Mouse (Mus musculus): ENCODE measurements around the gene Slc9a8. TPM values are rescaled to one million over a fixed set of nuclear protein-coding genes. Genes with fewer than 3 reads are reported as not detected.

The Slc9a8 gene
- polyA plus RNA-seq, 1 experiment from 2014 or later = 19.5 TPM

GRCm38 (mm10) chr2:167490813-167491525 lies 69.5 kb downstream of the Slc9a8 start:
- H3K27ac ChIP-seq = peak overlapping the region; percentile 65; the same call in 1 of the 2 replicates

GRCm38 (mm10) chr2:167491757-167492708 lies 70.5 kb downstream of the Slc9a8 start, which contains the start of gene Rnf114:
TSS of gene Rnf114 (plus strand) at chr2:167492645.
- Histone ChIP-seq H3K4me3 (peak within 1 kb of the TSS; percentile 99), H3K36me3 (ENCODE audit: poor library complexity, severe bottlenecking) (peaks cover 8% of the 10 kb centered on the region; the same call in 1 of the 2 replicates), H3K27ac (peak within 1 kb of the TSS; percentile 98), H3K9me3 (replicated peaks) (no peaks in the 10 kb centered on the region), H3K4me2 (peak within 1 kb of the TSS; percentile 99), H3K9ac (peak within 1 kb of the TSS; percentile 97), H3K27me3 (no peaks in the 10 kb centered on the region), H3K4me1 (peaks cover 25% of the 10 kb centered on the region)
- ATAC-seq = peak; percentile 46
- WGBS = 4% methylated on average over 52 of the region's 52 CpGs

More at GRCm38 (mm10) chr2:167490813-167491525, 69.5 kb downstream of the Slc9a8 start:
- Histone ChIP-seq H3K9me3 (replicated peaks) (no peaks in the 10 kb centered on the region), H3K9ac (peak overlapping the region; percentile 97), H3K27me3 (no peaks in the 10 kb centered on the region), H3K4me2 (peak overlapping the region; percentile 99), H3K4me1 (peaks cover 27% of the 10 kb centered on the region), H3K4me3 (peak overlapping the region; percentile 99), H3K36me3 (ENCODE audit: poor library complexity, severe bottlenecking) (peaks cover 11% of the 10 kb centered on the region; the same call in 1 of the 2 replicates)
- no peak for ATAC-seq
- WGBS = 76% methylated on average over 4 of the region's 4 CpGs

DNA sequence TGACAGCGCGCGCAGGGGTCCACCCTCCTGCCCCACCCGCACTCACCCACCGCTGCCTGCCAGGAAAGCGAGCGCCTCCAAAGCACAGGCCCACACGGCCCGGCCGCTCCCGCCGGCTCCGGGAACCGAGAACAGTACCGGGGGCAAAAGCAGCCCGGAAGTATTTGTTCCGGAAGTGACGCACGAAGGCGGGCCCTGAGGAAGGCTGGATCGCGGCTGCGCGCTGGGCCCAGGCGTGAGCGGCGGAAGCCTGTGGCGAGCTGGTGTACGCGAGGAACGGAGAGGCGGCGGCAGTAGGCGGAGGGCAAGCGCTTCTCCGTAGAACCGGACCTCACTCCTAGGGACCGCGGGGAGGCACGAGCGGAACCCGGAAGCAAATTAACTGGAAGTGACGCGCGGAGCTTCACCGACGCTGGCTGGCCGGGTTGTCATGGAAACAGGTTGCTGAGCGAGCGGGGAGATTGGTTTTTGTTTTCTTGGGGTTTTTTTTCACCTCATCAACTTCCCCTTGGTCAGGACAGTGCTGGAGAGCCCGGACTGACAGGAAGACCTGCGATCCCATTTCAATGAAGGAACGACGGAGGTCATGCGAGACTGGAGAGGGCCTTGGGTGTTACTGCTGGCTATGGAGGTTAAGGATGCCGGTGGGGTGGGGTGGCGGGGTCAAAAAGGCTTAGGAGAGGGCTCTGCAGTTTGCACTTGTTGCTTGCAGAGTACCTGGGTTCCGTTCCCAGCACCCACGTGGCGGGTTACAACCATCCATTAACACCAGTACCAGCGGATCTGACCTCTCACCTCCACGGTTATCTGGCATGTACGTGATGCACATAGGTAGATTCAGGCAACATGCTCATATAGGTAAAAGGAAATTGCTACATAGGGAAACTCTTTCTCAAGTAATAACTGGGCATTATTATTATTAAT lies 71.5 kb downstream of the Slc9a8 start, which contains the start of gene Spata2:
Gene Spata2, minus strand, starts transcription at position 175 of the 924 bp plus-strand sequence.
- H3K4me3 ChIP-seq = peak within 1 kb of the TSS; percentile 99
- peak within 1 kb of the TSS; percentile 99 for H3K4me2 ChIP-seq
- no peaks in the 10 kb centered on the region for H3K27me3 ChIP-seq
- H3K36me3 ChIP-seq (ENCODE audit: poor library complexity, severe bottlenecking) = peaks cover 2% of the 10 kb centered on the region; the same call in 1 of the 2 replicates
- peak within 1 kb of the TSS; percentile 97 for H3K9ac ChIP-seq
- H3K4me1 ChIP-seq = peaks cover 25% of the 10 kb centered on the region
- H3K9me3 ChIP-seq (replicated peaks) = no peaks in the 10 kb centered on the region
- H3K27ac ChIP-seq = peak within 1 kb of the TSS; percentile 98
- peak; percentile 92 for ATAC-seq
- WGBS = 2% methylated on average over 63 of the region's 63 CpGs

GRCm38 (mm10) chr2:167496437-167496836 lies 74.9 kb downstream of the Slc9a8 start:
- H3K9ac ChIP-seq = no peak overlapping the region
- no peaks in the 10 kb centered on the region for H3K9me3 ChIP-seq (replicated peaks)
- 81% methylated on average over 7 of the region's 7 CpGs for WGBS
- H3K4me1 ChIP-seq = peaks cover 14% of the 10 kb centered on the region
- H3K27ac ChIP-seq = no peak overlapping the region
- no peak overlapping the region for H3K4me3 ChIP-seq
- ATAC-seq = no peak
- no peaks in the 10 kb centered on the region; the same call in 1 of the 2 replicates for H3K36me3 ChIP-seq (ENCODE audit: poor library complexity, severe bottlenecking)
- H3K27me3 ChIP-seq = no peaks in the 10 kb centered on the region
- H3K4me2 ChIP-seq = no peak overlapping the region

- ATAC-seq = no peak
- no peak overlapping the region for H3K4me2 ChIP-seq
- WGBS = 74% methylated on average over 5 of the region's 5 CpGs
These were observed 75.8 kb downstream of the Slc9a8 start for GRCm38 (mm10) chr2:167497272-167497671.

DNA sequence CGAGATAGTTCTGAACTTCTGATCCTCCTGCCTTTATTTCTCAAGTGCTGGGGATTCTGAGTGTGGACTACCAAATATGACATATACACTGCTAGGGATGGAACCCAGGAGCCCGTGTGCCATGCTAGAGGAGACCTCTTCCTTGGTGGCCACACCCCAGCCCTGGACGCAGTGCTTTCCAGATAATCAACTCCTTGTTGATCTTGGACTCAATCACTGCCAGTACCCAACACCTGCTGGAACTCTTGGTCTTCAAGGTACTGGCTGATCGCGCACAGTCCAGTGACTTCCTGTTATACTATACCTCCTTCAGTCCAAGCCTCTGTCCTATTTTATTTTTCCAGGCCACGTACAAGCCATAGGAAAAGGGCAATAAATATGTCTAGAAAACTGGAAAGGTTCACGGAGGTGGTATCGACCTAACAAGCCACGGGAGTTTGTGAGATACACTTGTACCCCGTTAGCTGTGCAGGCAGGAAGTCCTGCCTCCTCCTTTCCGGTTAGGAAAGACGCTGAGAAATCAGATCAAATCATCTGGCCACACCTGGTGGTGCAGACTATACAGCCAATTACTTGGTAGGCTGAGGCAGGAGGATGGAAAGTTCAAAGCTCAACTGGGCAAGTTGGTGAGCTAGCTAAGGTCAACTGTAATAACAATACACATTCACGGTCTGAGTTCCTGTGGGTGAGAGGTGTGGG lies 81.2 kb downstream of the Slc9a8 start:
- Histone ChIP-seq H3K4me1 (peaks cover 32% of the 10 kb centered on the region), H3K9me3 (replicated peaks) (no peaks in the 10 kb centered on the region), H3K36me3 (ENCODE audit: poor library complexity, severe bottlenecking) (peaks cover 17% of the 10 kb centered on the region), H3K9ac (0 out of 2 replicates have a peak overlapping the region, but pooled peaks have one; percentile 90), H3K27me3 (no peaks in the 10 kb centered on the region), H3K4me2 (peak overlapping the region; percentile 96), H3K4me3 (peak overlapping the region; percentile 97), H3K27ac (no peak overlapping the region)
- peak; percentile 9; the same call in 1 of the 2 replicates for ATAC-seq
- 53% methylated on average over 13 of the region's 13 CpGs for WGBS

More at GRCm38 (mm10) chr2:167497272-167497671, 75.8 kb downstream of the Slc9a8 start:
- Histone ChIP-seq H3K27me3 (no peaks in the 10 kb centered on the region), H3K4me3 (no peak overlapping the region), H3K9me3 (replicated peaks) (no peaks in the 10 kb centered on the region), H3K36me3 (ENCODE audit: poor library complexity, severe bottlenecking) (no peaks in the 10 kb centered on the region; the same call in 1 of the 2 replicates), H3K4me1 (peaks cover 7% of the 10 kb centered on the region), H3K27ac (no peak overlapping the region), H3K9ac (no peak overlapping the region)

GRCm38 (mm10) chr2:167503253-167503895 lies 81.9 kb downstream of the Slc9a8 start:
- Histone ChIP-seq H3K4me3 (peak overlapping the region; percentile 97), H3K27ac (peak overlapping the region; percentile 83), H3K4me2 (peak overlapping the region; percentile 96), H3K36me3 (ENCODE audit: poor library complexity, severe bottlenecking) (peaks cover 23% of the 10 kb centered on the region), H3K27me3 (no peaks in the 10 kb centered on the region), H3K9me3 (replicated peaks) (no peaks in the 10 kb centered on the region), H3K4me1 (peaks cover 32% of the 10 kb centered on the region), H3K9ac (peak overlapping the region; percentile 90)
- peak; percentile 93 for ATAC-seq
- WGBS = under 1% methylated on average over 84 of the region's 85 CpGs

DNA sequence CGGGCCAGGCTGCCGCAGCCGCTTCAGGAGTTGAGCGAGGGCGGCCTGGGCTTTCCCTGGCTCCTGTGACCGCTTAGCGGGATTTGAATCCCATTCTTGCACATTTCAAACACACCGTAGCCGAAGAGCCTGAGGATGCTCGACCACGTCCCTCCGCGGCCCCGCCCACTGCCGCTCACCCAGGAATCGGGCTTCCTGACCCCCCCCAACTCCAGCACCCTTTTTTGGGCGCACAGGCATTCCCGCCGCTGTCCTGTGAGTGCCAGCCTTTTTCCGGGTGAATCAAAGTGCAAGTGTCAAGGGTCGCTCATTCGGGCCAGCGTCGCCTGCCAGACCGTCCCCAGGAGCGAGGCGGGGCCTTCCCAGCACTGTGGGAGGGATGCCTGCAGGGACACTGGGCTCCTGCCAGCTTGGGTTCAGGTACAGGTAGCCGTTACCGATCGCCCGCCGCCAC lies 82.4 kb downstream of the Slc9a8 start:
- Histone ChIP-seq H3K36me3 (ENCODE audit: poor library complexity, severe bottlenecking) (peaks cover 29% of the 10 kb centered on the region), H3K9me3 (replicated peaks) (no peaks in the 10 kb centered on the region), H3K4me1 (peaks cover 32% of the 10 kb centered on the region), H3K4me3 (peak overlapping the region; percentile 97), H3K9ac (peak overlapping the region; percentile 90), H3K4me2 (peak overlapping the region; percentile 96), H3K27me3 (no peaks in the 10 kb centered on the region), H3K27ac (peak overlapping the region; percentile 83)
- WGBS = 1% methylated on average over 32 of the region's 32 CpGs
- ATAC-seq = 0 out of 2 replicates have a peak, but pooled peaks have one; percentile 25

DNA sequence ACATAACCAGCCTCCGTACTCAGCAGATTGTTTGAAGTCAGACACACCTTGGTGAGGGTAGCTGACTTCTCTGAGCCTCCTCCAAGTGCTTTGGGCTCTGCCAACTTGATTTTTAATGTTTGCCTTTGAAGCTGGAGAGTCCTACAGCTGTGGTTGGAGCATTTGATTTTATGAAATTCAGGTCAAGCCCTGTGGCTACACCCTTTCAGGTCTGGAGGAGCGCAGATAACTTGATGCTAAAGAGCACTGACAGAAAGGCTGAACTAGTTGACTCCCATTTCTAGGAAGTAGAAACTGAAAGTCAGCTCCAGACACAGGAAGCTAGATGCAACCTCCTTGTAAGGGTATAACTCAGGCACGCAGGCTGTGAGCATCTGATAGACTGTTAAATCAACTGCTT lies 83.6 kb downstream of the Slc9a8 start:
- Histone ChIP-seq H3K4me2 (peak overlapping the region; percentile 96), H3K27me3 (no peaks in the 10 kb centered on the region), H3K4me3 (peak overlapping the region; percentile 97; the same call in 1 of the 2 replicates), H3K9ac (peak overlapping the region; percentile 43), H3K27ac (no peak overlapping the region), H3K4me1 (peaks cover 32% of the 10 kb centered on the region), H3K9me3 (replicated peaks) (no peaks in the 10 kb centered on the region), H3K36me3 (ENCODE audit: poor library complexity, severe bottlenecking) (peaks cover 41% of the 10 kb centered on the region)
- no peak for ATAC-seq
- WGBS = 89% methylated on average over 3 of the region's 3 CpGs
